Mouse (Mus musculus) liver, postnatal 0 days (tissue): Measurements from ENCODE around the gene Ube4b.

Experiments used
- CTCF ChIP-seq: sonication (generic); IDR thresholded peaks from 2 replicates; pipeline ENCODE4 v1.5.1; 2016; ENCODE audit warnings: antibody characterized with exemption, low read depth
- EP300 ChIP-seq: IDR thresholded peaks from 2 replicates; pipeline ENCODE4 v1.6.1; 2016; ENCODE audit warnings: antibody characterized with exemption, low read depth, mild to moderate bottlenecking

DNA sequence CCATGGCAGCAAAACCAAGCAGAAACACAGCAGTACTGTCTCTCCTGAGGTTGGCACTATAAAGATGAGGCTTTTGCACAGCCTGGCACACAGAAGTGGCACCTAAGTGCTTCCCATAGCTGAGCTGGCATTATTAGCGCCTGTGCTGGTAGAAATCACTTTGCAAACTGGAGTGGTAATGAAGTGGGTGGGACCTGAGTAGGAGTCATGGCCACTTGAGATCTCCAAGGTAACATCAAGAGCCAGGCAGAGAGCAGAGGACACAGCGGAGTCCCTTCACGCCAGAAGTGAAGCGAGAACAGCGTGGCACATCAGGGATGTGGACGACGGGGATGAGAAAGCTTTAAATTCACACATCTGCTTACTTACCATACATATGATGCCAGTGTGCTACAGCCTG, 99.3 kb downstream of the Ube4b start:
- TF ChIP-seq CTCF (no peak), EP300 (no peak)
